Mouse (Mus musculus) thymus, adult 18-20 months (tissue): ENCODE data around the gene Hoxb7.

Source experiments
- DNase-seq, 2 experiments: peaks; one replicate each; pipeline ENCODE4 v3.0.0; 2022; ENCODE audit warnings: mixed read lengths in 2 of 2

Hoxb7 gene

DNA sequence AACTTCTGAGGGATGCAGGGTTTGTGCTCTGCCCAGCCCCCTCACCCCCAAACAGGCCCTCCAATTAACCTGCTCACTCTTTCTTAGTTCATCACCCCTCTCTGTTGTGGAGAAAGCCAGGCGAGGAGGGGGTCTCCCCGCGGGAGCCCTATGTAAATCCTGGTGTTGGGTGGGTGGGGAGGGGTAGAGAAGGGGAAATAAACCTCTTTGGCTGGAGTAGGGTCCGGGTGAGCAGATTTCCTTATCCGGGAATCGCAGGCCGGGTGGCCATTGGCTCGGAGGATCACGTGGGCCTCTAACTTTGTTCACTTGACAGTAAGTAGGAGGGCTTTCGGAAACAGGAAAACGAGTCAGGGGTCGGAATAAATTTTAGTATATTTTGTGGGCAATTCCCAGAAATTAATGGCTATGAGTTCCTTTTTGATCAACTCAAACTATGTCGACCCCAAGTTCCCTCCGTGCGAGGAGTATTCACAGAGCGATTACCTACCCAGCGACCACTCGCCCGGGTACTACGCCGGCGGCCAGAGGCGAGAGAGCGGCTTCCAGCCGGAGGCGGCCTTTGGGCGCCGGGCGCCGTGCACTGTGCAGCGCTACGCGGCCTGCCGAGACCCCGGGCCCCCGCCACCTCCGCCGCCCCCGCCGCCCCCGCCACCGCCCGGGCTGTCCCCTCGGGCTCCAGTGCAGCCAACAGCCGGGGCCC, 32.1 kb downstream of the Hoxb7 start:
- DNase-seq = peak; percentile 50 to 60

GRCm38 (mm10) chr11:96319071-96319902, 32.9 kb downstream of the Hoxb7 start:
- no peak for DNase-seq

DNA sequence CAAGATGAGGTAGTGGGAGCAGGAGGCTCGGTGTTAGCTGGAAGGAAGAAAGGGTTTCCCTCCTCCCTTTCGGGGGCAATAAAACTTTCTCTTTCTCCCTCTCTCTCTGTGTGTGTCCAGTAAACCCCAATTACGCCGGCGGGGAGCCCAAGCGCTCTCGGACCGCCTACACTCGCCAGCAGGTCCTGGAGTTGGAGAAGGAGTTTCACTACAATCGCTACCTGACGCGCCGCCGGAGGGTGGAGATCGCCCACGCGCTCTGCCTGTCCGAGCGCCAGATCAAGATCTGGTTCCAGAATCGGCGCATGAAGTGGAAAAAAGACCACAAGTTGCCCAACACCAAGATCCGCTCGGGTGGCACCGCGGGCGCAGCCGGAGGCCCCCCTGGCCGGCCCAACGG, 33.5 kb downstream of the Hoxb7 start:
- DNase-seq = no peak

DNA sequence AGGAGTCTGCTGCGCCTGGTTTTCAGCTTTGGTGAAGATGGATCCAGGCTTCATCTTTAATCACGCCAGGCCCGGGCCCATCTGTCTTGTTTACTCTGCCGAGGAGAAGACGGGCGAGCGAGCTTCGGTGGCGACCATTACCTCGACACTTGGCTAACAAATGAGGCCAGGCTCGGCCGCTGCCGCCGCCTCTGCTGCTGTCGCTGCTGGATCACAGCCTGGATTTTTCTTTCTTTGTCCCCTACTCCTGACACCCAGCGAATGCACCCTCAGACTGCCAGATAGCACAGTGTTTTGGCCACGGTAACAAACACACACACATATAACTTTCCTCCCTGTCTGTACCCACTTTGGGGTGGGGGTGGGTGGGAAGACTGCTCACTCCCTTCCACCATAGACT, 34.3 kb downstream of the Hoxb7 start:
- DNase-seq = no peak

DNA sequence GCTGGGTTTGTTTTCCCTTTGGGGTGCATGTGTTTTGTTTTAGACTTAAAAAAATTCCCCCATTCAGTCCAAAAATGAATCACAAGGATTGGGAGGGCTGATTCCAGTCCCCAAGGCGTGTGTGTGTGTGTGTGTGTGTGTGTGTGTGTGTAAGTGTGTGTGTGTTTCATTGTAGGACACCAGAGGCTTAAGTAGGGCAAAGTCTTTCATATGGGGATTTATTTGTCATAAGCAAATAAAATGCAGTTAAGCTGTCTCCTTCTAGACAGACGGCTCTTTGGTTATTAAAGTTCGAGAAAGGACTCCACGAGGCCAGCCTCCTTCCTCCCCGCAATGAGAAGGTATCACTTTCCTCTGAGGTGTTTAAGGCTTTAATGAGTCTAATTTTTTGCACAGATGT, 35.4 kb downstream of the Hoxb7 start:
- no peak for DNase-seq

DNA sequence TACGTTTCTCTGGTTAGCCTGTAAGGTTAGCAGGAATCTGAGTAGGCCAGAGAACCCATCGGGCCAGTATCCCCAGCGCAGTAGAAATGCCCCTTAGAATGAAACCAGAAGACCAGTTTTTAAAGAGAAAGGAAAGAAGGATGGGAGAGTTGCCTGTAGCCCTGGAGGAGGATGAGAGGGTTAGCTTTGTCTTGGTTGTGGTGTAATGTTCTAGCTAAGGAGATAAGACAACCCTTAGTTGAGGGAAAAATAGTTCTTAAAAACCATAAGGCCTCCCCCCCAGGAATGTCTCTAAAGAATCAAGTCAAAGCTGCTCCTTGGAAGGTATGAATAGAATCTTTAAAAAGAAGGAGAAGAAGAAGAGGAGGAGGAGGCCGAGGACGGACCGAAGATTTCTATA, 36.3 kb downstream of the Hoxb7 start:
- DNase-seq = no peak

DNA sequence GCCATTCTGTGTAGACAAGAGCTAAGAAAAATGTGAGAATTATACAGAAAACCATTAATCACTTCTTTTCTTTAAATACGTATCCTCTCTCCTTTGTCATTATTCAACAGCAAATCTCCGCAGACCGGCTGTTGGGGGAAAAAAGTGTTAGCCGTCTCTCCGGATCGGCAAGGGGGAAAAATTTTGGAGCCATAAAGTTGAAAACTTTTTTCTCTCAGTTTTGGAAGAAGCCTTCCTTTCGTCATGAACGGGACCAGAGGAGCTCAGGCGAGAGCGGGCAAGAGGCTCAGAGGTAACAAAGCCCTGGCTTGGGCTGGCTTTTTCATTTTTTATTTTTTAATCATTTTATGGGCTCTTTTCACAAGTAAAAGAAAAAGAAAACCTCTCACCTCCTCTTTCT, 36.7 kb downstream of the Hoxb7 start, which contains the start of gene Hoxb3:
Hoxb3 (plus strand) TSS at position 173 of the 400 bp plus-strand sequence.
- no peak for DNase-seq

DNA sequence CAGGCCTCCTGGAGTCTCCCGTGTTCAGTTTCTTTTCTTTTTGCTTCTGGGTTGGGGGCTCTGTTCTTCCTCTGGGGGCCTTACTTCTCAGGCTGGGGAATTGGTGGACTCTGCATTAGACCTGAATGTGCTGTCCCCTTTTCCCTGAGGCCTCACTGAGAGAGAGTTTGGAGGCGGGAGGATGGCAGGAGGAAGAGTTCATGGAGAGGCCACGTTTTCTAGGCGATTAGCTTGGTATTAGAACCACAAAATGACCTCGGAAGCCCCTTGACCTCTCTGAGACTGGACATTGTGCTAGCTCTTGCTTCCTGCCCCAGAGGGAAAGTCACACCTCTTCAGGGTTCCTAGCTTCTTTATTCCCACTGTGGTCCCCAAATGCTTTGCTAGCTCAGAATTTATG, 37.7 kb downstream of the Hoxb7 start:
- no peak for DNase-seq

- DNase-seq = no peak
Observed at GRCm38 (mm10) chr11:96324965-96325364, 38.5 kb downstream of the Hoxb7 start.

GRCm38 (mm10) chr11:96325747-96326212, 39.4 kb downstream of the Hoxb7 start:
- no peak for DNase-seq

- DNase-seq = no peak
Observed at GRCm38 (mm10) chr11:96326705-96327104, 40.3 kb downstream of the Hoxb7 start.

- no peak for DNase-seq
Observed at GRCm38 (mm10) chr11:96327122-96327521, 40.7 kb downstream of the Hoxb7 start.

- DNase-seq = no peak
Observed at GRCm38 (mm10) chr11:96327750-96328149, 41.3 kb downstream of the Hoxb7 start.

GRCm38 (mm10) chr11:96328605-96329004, 42.2 kb downstream of the Hoxb7 start:
- DNase-seq = no peak

GRCm38 (mm10) chr11:96332105-96332504, 45.7 kb downstream of the Hoxb7 start:
- DNase-seq = no peak

DNA sequence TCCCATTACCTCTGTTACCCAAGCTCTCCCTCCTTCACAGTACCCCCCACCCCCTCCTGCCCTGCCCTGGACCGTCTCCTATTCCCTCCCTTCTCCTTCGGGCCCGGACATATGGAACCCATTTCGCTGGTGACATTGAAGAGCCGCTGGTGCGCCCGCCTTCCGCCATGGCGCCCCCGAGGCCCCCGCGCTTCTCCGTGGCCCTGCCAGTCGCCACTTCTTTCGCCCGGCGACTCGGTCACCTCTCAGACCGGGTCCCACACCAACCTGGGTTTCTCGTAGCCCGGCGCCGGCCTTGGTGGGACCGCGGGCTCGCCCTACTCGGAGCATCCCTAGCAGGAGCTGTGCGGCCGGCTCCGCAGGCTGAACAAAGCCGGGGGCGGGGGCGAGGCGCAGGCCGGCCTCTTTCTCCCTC, 46.2 kb downstream of the Hoxb7 start:
- DNase-seq = no peak

GRCm38 (mm10) chr11:96333241-96334001, 47.0 kb downstream of the Hoxb7 start:
- DNase-seq = no peak

GRCm38 (mm10) chr11:96334002-96334364, 47.6 kb downstream of the Hoxb7 start:
- DNase-seq = no peak

DNA sequence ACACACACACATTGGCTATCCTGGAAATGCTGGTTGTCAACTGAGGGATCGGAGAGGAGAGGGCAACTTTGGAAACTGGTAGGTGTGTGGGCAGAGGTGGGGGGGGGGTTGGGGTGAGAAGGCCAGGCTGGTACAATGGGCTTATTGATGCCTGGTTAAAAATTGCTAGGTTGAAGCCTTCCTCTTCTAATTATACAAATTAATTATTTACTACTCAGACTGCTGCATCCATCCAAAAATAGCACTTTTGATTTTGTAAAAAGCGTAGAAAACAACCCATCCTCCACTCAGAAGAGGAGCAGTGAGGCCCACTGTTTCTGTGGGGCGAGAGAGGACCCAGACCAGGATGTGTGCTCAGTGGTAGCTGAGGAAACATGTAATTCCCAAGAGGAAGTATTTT, 48.6 kb downstream of the Hoxb7 start:
- DNase-seq = no peak

- no peak for DNase-seq
Observed at GRCm38 (mm10) chr11:96336597-96336996, 50.2 kb downstream of the Hoxb7 start.

GRCm38 (mm10) chr11:96337026-96337425, 50.6 kb downstream of the Hoxb7 start:
- DNase-seq = no peak

- DNase-seq = no peak
Observed at GRCm38 (mm10) chr11:96338957-96339855, 52.8 kb downstream of the Hoxb7 start.
